Mouse (Mus musculus): ENCODE measurements around the gene P2rx1.

DNA sequence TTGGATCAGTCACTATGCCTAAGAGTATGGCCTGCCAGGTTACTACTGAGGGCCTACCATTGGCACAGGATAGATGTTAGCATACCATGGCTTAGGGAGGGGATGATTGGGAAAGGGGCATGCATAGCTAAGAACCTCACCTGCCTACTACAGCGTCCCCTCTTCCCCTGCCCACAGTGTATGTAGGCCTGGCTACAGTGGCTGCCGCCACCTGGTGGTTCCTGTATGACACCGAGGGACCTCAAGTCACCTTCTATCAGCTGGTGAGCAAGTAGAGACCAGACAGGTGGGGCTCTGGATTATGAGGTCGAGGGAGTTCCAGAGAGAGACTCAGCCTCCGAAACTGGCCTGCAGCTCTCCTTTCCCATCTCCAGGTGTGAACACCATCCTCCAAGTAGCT, 15.6 kb upstream of the P2rx1 start:
- no peak for TF ChIP-seq POLR2A (IDR thresholded peaks at IDR 0.05; ENCODE audit: insufficient read depth, low read length)
- TF ChIP-seq CTCF (IDR thresholded peaks at IDR 0.05; ENCODE audit: low read depth, low read length), result peak; percentile 71

Data from ES-Bruce4 (cell line).